Mouse (Mus musculus) MEL (cell line): ENCODE data around the gene Brwd1. TPM values are rescaled to one million over a fixed set of nuclear protein-coding genes. Genes with fewer than 3 reads are reported as not detected.
A peak's percentile ranks its signal among the peaks of the same experiment; 100 is the strongest.

Experiments used
- DNase-seq: peaks from one replicate; pipeline ENCODE4 v3.0.0; 2011; ENCODE audit warnings: low read depth, low spot score
- H3K27ac ChIP-seq: 2 replicates; pipeline ENCODE4 v1.5.1; 2012; ENCODE audit warnings: low read depth, mild to moderate bottlenecking, control low read depth, low read length, moderate library complexity; ENCODE audit not compliant: control insufficient read depth
- H3K27me3 ChIP-seq, 2 experiments: fragments of 150-350 bp in 1 of 2; sonication (generic) in 1 of 2; 2 replicates each; pipeline ENCODE4 v1.6.1; 2012; ENCODE audit warnings: low read length in 2 of 2, mild to moderate bottlenecking in 2 of 2, improper control_type of control experiment in 1 of 2, moderate library complexity in 1 of 2; ENCODE audit not compliant: insufficient read depth in 2 of 2, control insufficient read depth in 1 of 2
- H3K36me3 ChIP-seq, 2 experiments: 2 replicates each; pipeline ENCODE4 v1.6.1; 2012 to 2014; ENCODE audit warnings: low read length in 2 of 2, improper control_type of control experiment in 1 of 2, inconsistent platforms in 1 of 2, mild to moderate bottlenecking in 1 of 2; ENCODE audit not compliant: insufficient read depth in 2 of 2, control insufficient read depth in 1 of 2
- H3K4me1 ChIP-seq, 2 experiments: fragments of 150-350 bp in 1 of 2; sonication (generic) in 1 of 2; 2 replicates each; pipeline ENCODE4 v1.6.1; 2012; ENCODE audit warnings: low read length in 2 of 2, improper control_type of control experiment in 1 of 2, mild to moderate bottlenecking in 1 of 2; ENCODE audit not compliant: insufficient read depth in 2 of 2, control insufficient read depth in 1 of 2
- H3K4me3 ChIP-seq, 2 experiments: fragments of 150-350 bp in 1 of 2; sonication (generic) in 1 of 2; 2 replicates each; pipeline ENCODE4 v1.5.1; 2012; ENCODE audit warnings: low read depth in 2 of 2, low read length in 2 of 2, mild to moderate bottlenecking in 2 of 2, moderate library complexity in 2 of 2, control low read depth in 1 of 2, improper control_type of control experiment in 1 of 2; ENCODE audit not compliant: control insufficient read depth in 1 of 2, insufficient read depth in 1 of 2
- H3K79me2 ChIP-seq: 2 replicates; pipeline ENCODE4 v1.6.1; 2012; ENCODE audit warnings: mild to moderate bottlenecking, low read length, moderate library complexity; ENCODE audit not compliant: control insufficient read depth, poor library complexity, insufficient read depth
- H3K9ac ChIP-seq: 2 replicates; pipeline ENCODE4 v1.6.1; 2012; ENCODE audit warnings: low read depth, mild to moderate bottlenecking, control low read depth, low read length, moderate library complexity; ENCODE audit not compliant: control insufficient read depth, poor library complexity, severe bottlenecking
- H3K9me3 ChIP-seq: fragments of 150-350 bp; sonication (generic); replicated peaks from 2 replicates; pipeline ENCODE4 v1.6.1; 2012; ENCODE audit warnings: mild to moderate bottlenecking, low read length, improper control_type of control experiment, moderate library complexity; ENCODE audit not compliant: insufficient read depth
- BHLHE40 ChIP-seq: IDR thresholded peaks from 2 replicates; pipeline ENCODE4 v1.6.1; 2012; ENCODE audit warnings: low read depth, mild to moderate bottlenecking, inconsistent platforms, low read length, improper control_type of control experiment, borderline replicate concordance
- CHD1 ChIP-seq: IDR thresholded peaks from 2 replicates; pipeline ENCODE4 v1.6.1; 2012; ENCODE audit warnings: low read depth, mild to moderate bottlenecking, inconsistent platforms, low read length, improper control_type of control experiment
- CHD2 ChIP-seq: IDR thresholded peaks from 2 replicates; pipeline ENCODE4 v1.6.1; 2011; ENCODE audit warnings: low read length, improper control_type of control experiment
- CTCF ChIP-seq, 3 experiments: IDR thresholded peaks in 2 of 3; conservative IDR thresholded peaks in 1 of 3; 2 replicates each; pipeline ENCODE4 v1.5.1; 2011 to 2012; ENCODE audit warnings: low read length in 3 of 3, low read depth in 2 of 3, mild to moderate bottlenecking in 2 of 3, improper control_type of control experiment in 1 of 3, inconsistent platforms in 1 of 3, mixed read lengths in 1 of 3, moderate library complexity in 1 of 3; ENCODE audit not compliant: control insufficient read depth in 1 of 3, insufficient read depth in 1 of 3, poor library complexity in 1 of 3, severe bottlenecking in 1 of 3
- E2F4 ChIP-seq: IDR thresholded peaks from 2 replicates; pipeline ENCODE4 v1.6.1; 2011; ENCODE audit warnings: low read depth, low read length, improper control_type of control experiment, borderline replicate concordance
- ELF1 ChIP-seq: IDR thresholded peaks from 2 replicates; pipeline ENCODE4 v1.6.1; 2014; ENCODE audit warnings: low read depth, mild to moderate bottlenecking, inconsistent platforms, low read length, improper control_type of control experiment, moderate library complexity
- EP300 ChIP-seq, 2 experiments: IDR thresholded peaks; 2 replicates each; pipeline ENCODE4 v1.6.1; 2011; ENCODE audit warnings: improper control_type of control experiment in 2 of 2, low read length in 2 of 2, low read depth in 1 of 2, mild to moderate bottlenecking in 1 of 2
- ETS1 ChIP-seq: IDR thresholded peaks from 2 replicates; pipeline ENCODE4 v1.6.1; 2012; ENCODE audit warnings: low read depth, mild to moderate bottlenecking, inconsistent platforms, low read length, improper control_type of control experiment, moderate library complexity
- GABPA ChIP-seq: IDR thresholded peaks from 2 replicates; pipeline ENCODE4 v1.6.1; 2012; ENCODE audit warnings: low read depth, mild to moderate bottlenecking, inconsistent platforms, low read length, improper control_type of control experiment, moderate library complexity
- HCFC1 ChIP-seq: IDR thresholded peaks from 2 replicates; pipeline ENCODE4 v1.6.1; 2012; ENCODE audit warnings: low read depth, mild to moderate bottlenecking, inconsistent platforms, low read length, improper control_type of control experiment, moderate library complexity
- JUND ChIP-seq: IDR thresholded peaks from 2 replicates; pipeline ENCODE4 v1.6.1; 2011; ENCODE audit warnings: low read depth, mild to moderate bottlenecking, improper control_type of control experiment, low read length
- KAT2A ChIP-seq: conservative IDR thresholded peaks from 2 replicates; pipeline ENCODE4 v1.6.1; 2012; ENCODE audit warnings: low read depth, low read length, improper control_type of control experiment, inconsistent platforms
- MAFK ChIP-seq: IDR thresholded peaks from 2 replicates; pipeline ENCODE4 v1.6.1; 2011; ENCODE audit warnings: low read depth, mild to moderate bottlenecking, low read length, improper control_type of control experiment, borderline replicate concordance
- MAX ChIP-seq: IDR thresholded peaks from 2 replicates; pipeline ENCODE4 v1.6.1; 2011; ENCODE audit warnings: low read length, improper control_type of control experiment
- MAZ ChIP-seq: IDR thresholded peaks from 2 replicates; pipeline ENCODE4 v1.6.1; 2012; ENCODE audit warnings: low read depth, mild to moderate bottlenecking, inconsistent platforms, low read length, improper control_type of control experiment
- MEF2A ChIP-seq: IDR thresholded peaks from 2 replicates; pipeline ENCODE4 v1.6.1; 2014; ENCODE audit warnings: low read depth, mild to moderate bottlenecking, inconsistent platforms, low read length, improper control_type of control experiment; ENCODE audit not compliant: poor library complexity, insufficient replicate concordance, severe bottlenecking; ENCODE audit errors: extremely low read depth
- MXI1 ChIP-seq: IDR thresholded peaks from 2 replicates; pipeline ENCODE4 v1.6.1; 2011; ENCODE audit warnings: mild to moderate bottlenecking, low read depth, low read length, improper control_type of control experiment
- MYB ChIP-seq: IDR thresholded peaks from 2 replicates; pipeline ENCODE4 v1.6.1; 2011; ENCODE audit warnings: mild to moderate bottlenecking, low read depth, low read length, improper control_type of control experiment
- MYC ChIP-seq: IDR thresholded peaks from 2 replicates; pipeline ENCODE4 v1.6.1; 2011; ENCODE audit warnings: low read depth, mild to moderate bottlenecking, low read length, improper control_type of control experiment, moderate library complexity
- NELFE ChIP-seq: IDR thresholded peaks from 2 replicates; pipeline ENCODE4 v1.6.1; 2011; ENCODE audit warnings: low read depth, low read length, improper control_type of control experiment
- NRF1 ChIP-seq: IDR thresholded peaks from 2 replicates; pipeline ENCODE4 v1.6.1; 2014; ENCODE audit warnings: low read depth, mild to moderate bottlenecking, inconsistent platforms, low read length, improper control_type of control experiment, moderate library complexity; ENCODE audit not compliant: poor library complexity, insufficient read depth, severe bottlenecking
- POLR2A ChIP-seq, 2 experiments: IDR thresholded peaks; 2 replicates each; pipeline ENCODE4 v1.6.1; 2011 to 2012; ENCODE audit warnings: low read length in 2 of 2, mild to moderate bottlenecking in 2 of 2, control low read depth in 1 of 2, improper control_type of control experiment in 1 of 2, low read depth in 1 of 2, moderate library complexity in 1 of 2; ENCODE audit not compliant: control insufficient read depth in 1 of 2, insufficient read depth in 1 of 2, poor library complexity in 1 of 2
- POLR2AphosphoS2 ChIP-seq: IDR thresholded peaks from 2 replicates; pipeline ENCODE4 v1.6.1; 2011; ENCODE audit warnings: low read length, improper control_type of control experiment
- POLR2AphosphoS5 ChIP-seq: IDR thresholded peaks from 2 replicates; pipeline ENCODE4 v1.6.1; 2012; ENCODE audit warnings: low read depth, borderline replicate concordance, mild to moderate bottlenecking, inconsistent platforms, low read length, moderate library complexity, mixed read lengths
- RAD21 ChIP-seq: IDR thresholded peaks from 2 replicates; pipeline ENCODE4 v1.6.1; 2011; ENCODE audit warnings: mild to moderate bottlenecking, low read depth, low read length, improper control_type of control experiment
- RCOR1 ChIP-seq: IDR thresholded peaks from 2 replicates; pipeline ENCODE4 v1.6.1; 2012; ENCODE audit warnings: low read depth, mild to moderate bottlenecking, inconsistent platforms, low read length, improper control_type of control experiment
- SIN3A ChIP-seq: IDR thresholded peaks from 2 replicates; pipeline ENCODE4 v1.6.1; 2012; ENCODE audit warnings: low read length, improper control_type of control experiment, inconsistent platforms
- SMC3 ChIP-seq: IDR thresholded peaks from 2 replicates; pipeline ENCODE4 v1.6.1; 2011; ENCODE audit warnings: low read depth, low read length, improper control_type of control experiment
- TAL1 ChIP-seq: IDR thresholded peaks from 2 replicates; pipeline ENCODE4 v1.6.1; 2012; ENCODE audit warnings: mild to moderate bottlenecking, inconsistent platforms, low read length, moderate library complexity, mixed read lengths
- TBP ChIP-seq: IDR thresholded peaks from 2 replicates; pipeline ENCODE4 v1.8.0; 2011; ENCODE audit warnings: low read depth, low read length, improper control_type of control experiment
- TCF12 ChIP-seq: IDR thresholded peaks from 2 replicates; pipeline ENCODE4 v1.6.1; 2014; ENCODE audit warnings: low read depth, mild to moderate bottlenecking, inconsistent platforms, low read length, improper control_type of control experiment, moderate library complexity
- UBTF ChIP-seq: IDR thresholded peaks from 2 replicates; pipeline ENCODE4 v1.6.1; 2012; ENCODE audit warnings: low read depth, mild to moderate bottlenecking, inconsistent platforms, low read length, improper control_type of control experiment, moderate library complexity, borderline replicate concordance; ENCODE audit not compliant: insufficient read depth
- USF2 ChIP-seq, 2 experiments: IDR thresholded peaks; 2 replicates each; pipeline ENCODE4 v1.6.1; 2011 to 2012; ENCODE audit warnings: improper control_type of control experiment in 2 of 2, low read length in 2 of 2, borderline replicate concordance in 1 of 2, inconsistent platforms in 1 of 2, low read depth in 1 of 2, mild to moderate bottlenecking in 1 of 2; ENCODE audit not compliant: insufficient read depth in 1 of 2
- ZC3H11A ChIP-seq: IDR thresholded peaks from 2 replicates; pipeline ENCODE4 v1.6.1; 2012; ENCODE audit warnings: low read depth, mild to moderate bottlenecking, inconsistent platforms, low read length, improper control_type of control experiment
- ZMIZ1 ChIP-seq: IDR thresholded peaks from 2 replicates; pipeline ENCODE4 v1.6.1; 2012; ENCODE audit warnings: low read depth, mild to moderate bottlenecking, inconsistent platforms, low read length, improper control_type of control experiment, moderate library complexity
- polyA plus RNA-seq, 2 experiments: library from polyadenylated mRNA; stranded (reverse) in 1 of 2; unstranded in 1 of 2; fragments of >175 nt in 1 of 2; fragments of >200 nt in 1 of 2; gene quantifications; 2 replicates each; pipeline versions ENCODE4 v1.2.1 to v1.2.4; 2012; ENCODE audit warnings: low replicate concordance in 2 of 2, low read depth in 1 of 2; ENCODE audit not compliant: insufficient read length in 2 of 2, insufficient read depth in 1 of 2, missing spikeins in 1 of 2
- total RNA-seq: library from RNA; depleted of rRNA; stranded (reverse); fragments of 300-350 nt; gene quantifications from 2 replicates; pipeline ENCODE4 v1.2.3, GENCODE M21; 2012

The Brwd1 gene
- total and polyA plus RNA-seq, 3 experiments: 27.1 to 77.1 (median 41.0) TPM

- Histone ChIP-seq H3K9me3 (no peaks in the 10 kb centered on the region), H3K36me3 (peaks cover 0 to 8% of the 10 kb centered on the region in 2 experiments; a peak in 2 of 4 replicates), H3K4me3 (peak within 1 kb of the TSS; percentile 88 to 95), H3K4me1 (peaks cover 0 to 2% of the 10 kb centered on the region in 2 experiments; a peak in 1 of 4 replicates), H3K79me2 (peaks cover 12% of the 10 kb centered on the region), H3K9ac (peak within 1 kb of the TSS; percentile 88), H3K27me3 (no peaks in the 10 kb centered on the region), H3K27ac (peak within 1 kb of the TSS; percentile 60)
- peak; percentile 96 for DNase-seq
- TF ChIP-seq RAD21 (no peak), TCF12 (peak; percentile 80), KAT2A (peak; percentile 49; the same call in 1 of the 2 replicates), SIN3A (peak; percentile 93), TAL1 (no peak), MXI1 (peak; percentile 76), CHD2 (peak; percentile 66), UBTF (0 out of 2 replicates have a peak, but pooled peaks have one; percentile 89), E2F4 (no peak), POLR2A (IDR thresholded peaks at IDR 0.05; ENCODE audit: control insufficient read depth in 1 of 2, insufficient read depth in 1 of 2, low read depth in 1 of 2, low read length in 2 of 2, poor library complexity in 1 of 2) (peak; percentile 94 to 98), POLR2AphosphoS2 (peak; percentile 98), ZC3H11A (no peak), SMC3 (no peak), CHD1 (no peak), EP300 (IDR thresholded peaks at IDR 0.05; ENCODE audit: low read depth in 1 of 2, low read length in 2 of 2) (peak in 1 of 2 experiments; percentile 22; a peak in 1 of 4 replicates), NELFE (peak; percentile 96), HCFC1 (peak; percentile 93), BHLHE40 (no peak), RCOR1 (no peak), MAX (peak; percentile 29; the same call in 1 of the 2 replicates), JUND (no peak), TBP (peak; percentile 71; the same call in 1 of the 2 replicates), MAZ (peak; percentile 93; the same call in 1 of the 2 replicates), GABPA (no peak), ZMIZ1 (peak; percentile 92), NRF1 (peak; percentile 87), MAFK (no peak), MYC (0 out of 2 replicates have a peak, but pooled peaks have one; percentile 42), POLR2AphosphoS5 (no peak), ELF1 (peak; percentile 90), USF2 (IDR thresholded peaks at IDR 0.05; ENCODE audit: borderline replicate concordance in 1 of 2, insufficient read depth in 1 of 2, low read depth in 1 of 2, low read length in 2 of 2) (no peak), CTCF (IDR thresholded peaks at IDR 0.05 in 2 of 3, conservative IDR thresholded peaks at IDR 0.05 in 1 of 3; ENCODE audit: control insufficient read depth in 1 of 3, insufficient read depth in 1 of 3, low read depth in 2 of 3, low read length in 3 of 3, poor library complexity in 1 of 3, severe bottlenecking in 1 of 3) (0 out of 6 replicates have a peak, but pooled peaks of 1 of the 3 experiments have one; percentile 8), MYB (no peak), MEF2A (0 out of 2 replicates have a peak, but pooled peaks have one; percentile 11), ETS1 (peak; percentile 49; the same call in 1 of the 2 replicates)
Observed at GRCm38 (mm10) chr16:95990462-95991121, 91.7 kb downstream of the Brwd1 start, which contains the start of gene Psmg1. Gene Psmg1, minus strand, starts transcription at chr16:95990960.
